Mouse (Mus musculus) cerebellum, postnatal 25 days (tissue): ENCODE measurements at regions not wholly inside any gene's neighbourhood (a gene's known extent, or its start where the extent isn't known, plus 50 kb on each side); places are given as distances from the start of the nearest gene placed in this dataset.

Experiments used
- DNase-seq, 2 experiments: peaks; one replicate each; pipeline ENCODE4 v3.0.0; 2021; ENCODE audit warnings: mixed read lengths in 2 of 2

- DNase-seq = peak; percentile 45 to 73
These were observed 51.6 kb downstream of the Bex3 start for GRCm38 (mm10) chrX:136321692-136322091.

- no peak for DNase-seq
These were observed 95.8 kb downstream of the Bex3 start for GRCm38 (mm10) chrX:136365809-136366208.
